Mouse (Mus musculus): ENCODE results near the gene Pvalb.

DNA sequence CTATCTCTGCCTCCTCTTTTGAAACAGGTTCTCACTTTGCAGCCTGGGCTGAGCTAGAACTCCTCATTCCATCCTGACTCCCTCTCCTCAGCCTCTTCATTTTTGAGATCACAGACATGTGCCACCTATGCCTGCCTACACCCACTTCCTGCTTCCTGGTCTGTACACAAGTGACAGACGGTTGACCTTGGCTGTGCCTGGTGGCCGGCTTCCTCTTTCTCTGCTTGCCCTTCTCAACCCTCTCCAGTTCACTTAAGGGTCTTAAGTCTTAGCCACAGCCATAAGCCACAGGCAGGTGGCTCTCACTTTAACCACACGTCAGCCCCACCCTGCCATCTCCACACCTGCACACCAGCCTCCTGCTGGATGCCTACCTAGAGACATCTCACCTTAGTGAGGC is 42.2 kb upstream of the Pvalb start:
- TF ChIP-seq CTCF (IDR thresholded peaks at IDR 0.05; ENCODE audit: low read depth, low read length), result no peak
- no peak for TF ChIP-seq POLR2A (IDR thresholded peaks at IDR 0.05; ENCODE audit: insufficient read depth, low read length)
